Mouse (Mus musculus): ENCODE measurements around the gene Snrnp25. TPM values are rescaled to one million over a fixed set of nuclear protein-coding genes. Genes with fewer than 3 reads are reported as not detected.

The Snrnp25 gene
- polyA plus RNA-seq, 1 experiment from 2014 or later, result 50.5 TPM

DNA sequence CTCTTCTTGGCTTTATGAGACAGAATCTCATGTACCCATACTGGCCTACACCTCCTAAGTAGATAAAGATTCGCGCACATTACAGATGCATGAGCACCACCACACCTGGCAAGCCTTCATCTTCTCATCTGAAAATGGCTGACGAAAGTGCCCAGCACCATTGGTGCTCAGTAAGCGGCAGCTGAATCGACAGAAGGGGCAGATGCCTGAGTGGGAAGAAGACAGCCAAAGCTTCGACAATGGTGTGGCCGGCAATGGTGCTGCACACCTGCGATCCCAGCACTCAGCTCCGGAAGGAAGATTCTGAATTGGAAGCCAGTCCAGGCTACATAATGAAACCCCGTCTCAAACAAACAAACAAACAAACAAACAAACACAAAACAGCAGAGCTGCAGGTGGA is 14.1 kb downstream of the Snrnp25 start:
- DNase-seq (ENCODE audit: low spot score) (no peak), ATAC-seq (ENCODE audit: low FRiP score, low TSS enrichment) (no peak)
- no peak for TF ChIP-seq CTCF (IDR thresholded peaks at IDR 0.05; ENCODE audit: low read depth)
- no peak for TF ChIP-seq EP300 (optimal IDR thresholded peaks at IDR 0.05)
- no peaks in the 10 kb centered on the region for H3K27me3 ChIP-seq (ENCODE audit: control insufficient read depth, insufficient read depth, low read length)
- H3K9ac ChIP-seq (ENCODE audit: low read length), result no peak overlapping the region
- H3K4me2 ChIP-seq (replicated peaks; ENCODE audit: low read depth), result no peak overlapping the region; the same call in 1 of the 2 replicates
- 78% methylated on average over 10 of the region's 10 CpGs for WGBS
- no peak overlapping the region for H3K27ac ChIP-seq (replicated peaks)
- H3K4me1 ChIP-seq (replicated peaks; ENCODE audit: control insufficient read depth, insufficient read depth), result peaks cover 10% of the 10 kb centered on the region
- no peaks in the 10 kb centered on the region for H3K9me3 ChIP-seq (ENCODE audit: control insufficient read depth, low read length)
- peaks cover 6% of the 10 kb centered on the region; the same call in 1 of the 2 replicates for H3K36me3 ChIP-seq (ENCODE audit: control insufficient read depth, insufficient read depth, low read length)
- H3K4me3 ChIP-seq (ENCODE audit: low read depth, low read length), result no peak overlapping the region

GRCm38 (mm10) chr11:32220607-32221224 is 15.5 kb downstream of the Snrnp25 start:
- peak overlapping the region; percentile 91 for H3K4me2 ChIP-seq (replicated peaks; ENCODE audit: low read depth)
- ATAC-seq (ENCODE audit: low FRiP score, low TSS enrichment) (no peak; the same call in 1 of the 2 replicates), DNase-seq (ENCODE audit: low spot score) (no peak)
- peaks cover 19% of the 10 kb centered on the region for H3K4me1 ChIP-seq (replicated peaks; ENCODE audit: control insufficient read depth, insufficient read depth)
- peak overlapping the region; percentile 96 for H3K9ac ChIP-seq (ENCODE audit: low read length)
- H3K4me3 ChIP-seq (ENCODE audit: low read depth, low read length), result peak overlapping the region; percentile 94
- 38% methylated on average over 10 of the region's 10 CpGs for WGBS
- peak overlapping the region; percentile 96 for H3K27ac ChIP-seq (replicated peaks)
- no peaks in the 10 kb centered on the region for H3K9me3 ChIP-seq (ENCODE audit: control insufficient read depth, low read length)
- TF ChIP-seq EP300 (optimal IDR thresholded peaks at IDR 0.05) (no peak), CTCF (IDR thresholded peaks at IDR 0.05; ENCODE audit: low read depth) (no peak)
- no peaks in the 10 kb centered on the region for H3K36me3 ChIP-seq (ENCODE audit: control insufficient read depth, insufficient read depth, low read length)
- H3K27me3 ChIP-seq (ENCODE audit: control insufficient read depth, insufficient read depth, low read length), result no peaks in the 10 kb centered on the region

GRCm38 (mm10) chr11:32221225-32221950 is 16.2 kb downstream of the Snrnp25 start:
- Histone ChIP-seq H3K36me3 (ENCODE audit: control insufficient read depth, insufficient read depth, low read length) (no peaks in the 10 kb centered on the region), H3K27me3 (ENCODE audit: control insufficient read depth, insufficient read depth, low read length) (no peaks in the 10 kb centered on the region), H3K27ac (replicated peaks) (peak overlapping the region; percentile 96), H3K9ac (ENCODE audit: low read length) (peak overlapping the region; percentile 96), H3K9me3 (ENCODE audit: control insufficient read depth, low read length) (no peaks in the 10 kb centered on the region), H3K4me1 (replicated peaks; ENCODE audit: control insufficient read depth, insufficient read depth) (peaks cover 21% of the 10 kb centered on the region), H3K4me3 (ENCODE audit: low read depth, low read length) (peak overlapping the region; percentile 94), H3K4me2 (replicated peaks; ENCODE audit: low read depth) (peak overlapping the region; percentile 91)
- no peak for TF ChIP-seq CTCF (IDR thresholded peaks at IDR 0.05; ENCODE audit: low read depth)
- TF ChIP-seq EP300 (optimal IDR thresholded peaks at IDR 0.05), result peak; percentile 30
- ATAC-seq (ENCODE audit: low FRiP score, low TSS enrichment) (peak; percentile 37), DNase-seq (ENCODE audit: low spot score) (peak; percentile 70)
- WGBS, result under 1% methylated on average over 44 of the region's 46 CpGs

DNA sequence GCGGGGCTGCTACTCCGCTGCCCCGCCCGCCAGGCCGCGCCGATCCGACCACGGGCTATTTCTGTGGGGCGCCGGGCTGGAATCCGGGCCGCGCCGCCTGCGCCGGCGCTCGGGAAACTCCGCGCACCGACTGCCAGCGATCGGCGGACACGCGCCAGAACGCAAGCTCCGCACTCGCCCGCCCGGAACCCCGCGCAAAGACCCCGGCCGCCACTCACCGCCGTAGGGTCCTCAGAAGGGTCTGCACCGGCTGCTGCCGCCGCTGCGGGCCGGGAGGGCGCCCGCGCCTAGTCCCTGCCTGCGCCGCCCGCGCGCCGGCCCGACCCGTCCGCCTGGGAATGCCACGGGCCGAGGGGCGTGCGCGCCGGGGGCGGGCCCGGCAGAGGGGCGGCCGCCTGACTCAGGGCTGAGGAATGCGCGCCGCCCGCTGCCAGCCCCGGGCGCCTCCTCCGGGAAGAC is 16.8 kb downstream of the Snrnp25 start, which contains the start of gene Rhbdf1:
Gene Rhbdf1, minus strand, starts transcription at position 350 of the 459 bp plus-strand sequence.
- no peaks in the 10 kb centered on the region for H3K9me3 ChIP-seq (ENCODE audit: control insufficient read depth, low read length)
- H3K4me3 ChIP-seq (ENCODE audit: low read depth, low read length), result peak within 1 kb of the TSS; percentile 94
- TF ChIP-seq EP300 (optimal IDR thresholded peaks at IDR 0.05) (no peak), CTCF (IDR thresholded peaks at IDR 0.05; ENCODE audit: low read depth) (no peak)
- H3K36me3 ChIP-seq (ENCODE audit: control insufficient read depth, insufficient read depth, low read length), result no peaks in the 10 kb centered on the region
- peak; percentile 71 for ATAC-seq (ENCODE audit: low FRiP score, low TSS enrichment)
- H3K4me2 ChIP-seq (replicated peaks; ENCODE audit: low read depth), result peak within 1 kb of the TSS; percentile 91
- peak within 1 kb of the TSS; percentile 96 for H3K27ac ChIP-seq (replicated peaks)
- H3K4me1 ChIP-seq (replicated peaks; ENCODE audit: control insufficient read depth, insufficient read depth), result peaks cover 23% of the 10 kb centered on the region
- H3K27me3 ChIP-seq (ENCODE audit: control insufficient read depth, insufficient read depth, low read length), result no peaks in the 10 kb centered on the region
- peak within 1 kb of the TSS; percentile 96 for H3K9ac ChIP-seq (ENCODE audit: low read length)
- DNase-seq (ENCODE audit: low spot score), result peak; percentile 79
- WGBS, result under 1% methylated on average over 51 of the region's 72 CpGs

DNA sequence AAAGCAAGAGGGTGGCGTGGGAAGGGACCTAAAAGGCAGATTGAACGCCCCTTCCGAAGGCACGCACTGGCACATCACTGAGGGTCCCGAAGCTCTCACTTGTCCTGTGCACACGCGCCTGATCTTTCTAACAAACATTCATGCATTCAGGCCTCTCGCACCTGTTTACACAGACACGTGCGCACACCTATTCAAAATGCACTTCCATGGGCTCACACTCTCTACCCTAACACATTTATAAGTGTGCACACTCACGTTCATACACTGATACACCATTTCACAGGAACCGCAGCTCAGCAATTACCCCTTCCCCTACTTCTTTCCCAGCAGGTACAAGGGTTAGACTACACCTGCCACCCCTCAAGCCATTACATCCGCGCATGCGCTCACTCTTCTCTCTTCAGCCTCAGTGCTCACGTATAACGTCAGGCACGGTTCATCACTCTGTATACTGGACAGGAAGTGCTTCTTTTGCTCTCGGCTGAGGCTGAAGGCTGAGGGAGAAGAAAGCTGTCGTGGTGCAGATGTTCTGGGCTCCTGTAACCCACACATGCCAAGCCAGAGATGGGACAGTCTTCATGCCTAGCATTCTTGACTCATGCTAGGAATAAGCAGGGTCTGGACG is 17.5 kb downstream of the Snrnp25 start:
- no peaks in the 10 kb centered on the region for H3K27me3 ChIP-seq (ENCODE audit: control insufficient read depth, insufficient read depth, low read length)
- ATAC-seq (ENCODE audit: low FRiP score, low TSS enrichment) (peak; percentile 6; the same call in 1 of the 2 replicates), DNase-seq (ENCODE audit: low spot score) (peak; percentile 50)
- peaks cover 25% of the 10 kb centered on the region for H3K4me1 ChIP-seq (replicated peaks; ENCODE audit: control insufficient read depth, insufficient read depth)
- peak overlapping the region; percentile 96 for H3K9ac ChIP-seq (ENCODE audit: low read length)
- H3K4me2 ChIP-seq (replicated peaks; ENCODE audit: low read depth), result peak overlapping the region; percentile 91
- no peaks in the 10 kb centered on the region for H3K36me3 ChIP-seq (ENCODE audit: control insufficient read depth, insufficient read depth, low read length)
- peak overlapping the region; percentile 96 for H3K27ac ChIP-seq (replicated peaks)
- TF ChIP-seq EP300 (optimal IDR thresholded peaks at IDR 0.05) (no peak), CTCF (IDR thresholded peaks at IDR 0.05; ENCODE audit: low read depth) (no peak)
- no peaks in the 10 kb centered on the region for H3K9me3 ChIP-seq (ENCODE audit: control insufficient read depth, low read length)
- 9% methylated on average over 21 of the region's 21 CpGs for WGBS
- peak overlapping the region; percentile 94 for H3K4me3 ChIP-seq (ENCODE audit: low read depth, low read length)
